Mouse (Mus musculus): ENCODE measurements around the gene Stard9. TPM values are rescaled to one million over a fixed set of nuclear protein-coding genes. Genes with fewer than 3 reads are reported as not detected.

Gene Stard9
- polyA plus RNA-seq, 1 experiment from 2014 or later, result 2.4 TPM

DNA sequence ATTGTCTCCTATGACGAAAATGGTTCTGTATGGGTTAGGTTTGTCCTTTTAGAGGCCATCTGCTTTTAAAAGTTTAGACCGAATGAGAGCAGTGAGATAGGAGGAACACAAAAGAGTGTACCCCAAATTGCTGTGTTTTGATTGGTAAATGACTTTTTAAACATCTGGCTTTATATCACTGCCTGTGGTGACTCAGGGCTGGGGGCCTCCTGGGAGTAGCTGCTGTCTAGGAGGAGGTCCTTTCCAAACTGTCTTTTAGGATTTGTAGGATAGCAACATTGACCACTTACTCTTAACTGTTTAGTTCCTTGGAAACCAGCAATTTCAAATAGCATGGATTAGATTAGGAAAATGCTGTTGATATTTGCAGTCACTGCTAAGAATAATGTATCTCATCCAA, 1.3 kb downstream of the Stard9 start:
- H3K4me3 ChIP-seq, result no peak overlapping the region
- no peak for DNase-seq (ENCODE audit: extremely low spot score, low spot score)
- 88% methylated on average over 2 of the region's 2 CpGs for WGBS
- H3K4me1 ChIP-seq, result peaks cover 8% of the 10 kb centered on the region
- H3K27ac ChIP-seq, result no peak overlapping the region
- H3K36me3 ChIP-seq (replicated peaks), result peaks cover 9% of the 10 kb centered on the region; the same call in 1 of the 2 replicates
- no peaks in the 10 kb centered on the region for H3K27me3 ChIP-seq (ENCODE audit: poor library complexity, severe bottlenecking)
- no peaks in the 10 kb centered on the region for H3K9me3 ChIP-seq

DNA sequence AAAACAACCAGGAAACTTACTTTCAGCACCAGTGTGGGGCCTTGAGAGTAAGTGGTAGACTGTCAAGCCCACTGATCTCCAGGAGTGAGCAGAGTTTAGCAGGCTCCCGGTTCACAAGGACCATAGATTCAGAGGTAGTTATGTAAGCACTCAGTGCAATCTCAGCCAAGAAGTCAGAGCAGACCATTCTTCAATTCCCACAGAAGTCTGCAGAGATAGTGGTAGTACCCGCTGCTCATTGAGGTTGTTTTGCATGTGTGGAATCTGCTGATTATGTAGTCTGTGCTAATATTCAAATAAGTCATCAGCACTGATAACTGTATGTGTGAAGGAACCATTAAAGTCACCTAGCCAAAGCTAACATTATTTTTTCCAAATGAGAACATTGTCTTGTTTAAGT, 1.7 kb downstream of the Stard9 start:
- peaks cover 8% of the 10 kb centered on the region for H3K4me1 ChIP-seq
- WGBS, result 82% methylated on average over 2 of the region's 2 CpGs
- DNase-seq (ENCODE audit: extremely low spot score, low spot score), result no peak

DNA sequence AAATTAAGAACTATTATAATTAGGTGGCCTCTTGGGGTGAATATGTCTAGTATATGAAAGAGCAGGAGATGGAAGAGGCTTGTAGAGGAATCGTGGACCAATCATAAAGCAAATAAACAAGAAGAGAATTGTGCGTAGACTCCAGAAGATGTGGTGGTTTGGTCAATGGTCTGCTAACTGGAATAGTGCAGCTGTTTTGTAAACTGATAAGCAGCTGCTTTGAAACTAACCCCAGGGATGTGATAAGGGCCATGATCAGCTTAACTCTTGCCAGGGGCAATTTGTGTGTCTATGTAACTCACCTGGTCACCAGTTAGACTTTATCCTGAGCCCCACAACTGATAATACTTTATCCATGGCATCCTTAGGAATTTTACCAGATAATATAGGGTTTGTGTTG, 2.6 kb downstream of the Stard9 start:
- DNase-seq (ENCODE audit: extremely low spot score, low spot score), result no peak
- Histone ChIP-seq H3K27ac (no peak overlapping the region), H3K36me3 (replicated peaks) (peaks cover 9% of the 10 kb centered on the region; the same call in 1 of the 2 replicates), H3K27me3 (ENCODE audit: poor library complexity, severe bottlenecking) (no peaks in the 10 kb centered on the region), H3K4me3 (no peak overlapping the region), H3K9me3 (no peaks in the 10 kb centered on the region), H3K4me1 (peaks cover 8% of the 10 kb centered on the region)
- WGBS, result 92% methylated on average over 2 of the region's 2 CpGs

More for the DNA sequence above, 1.7 kb downstream of the Stard9 start:
- no peaks in the 10 kb centered on the region for H3K9me3 ChIP-seq
- H3K27me3 ChIP-seq (ENCODE audit: poor library complexity, severe bottlenecking), result no peaks in the 10 kb centered on the region
- peaks cover 9% of the 10 kb centered on the region; the same call in 1 of the 2 replicates for H3K36me3 ChIP-seq (replicated peaks)
- no peak overlapping the region for H3K4me3 ChIP-seq
- H3K27ac ChIP-seq, result no peak overlapping the region

DNA sequence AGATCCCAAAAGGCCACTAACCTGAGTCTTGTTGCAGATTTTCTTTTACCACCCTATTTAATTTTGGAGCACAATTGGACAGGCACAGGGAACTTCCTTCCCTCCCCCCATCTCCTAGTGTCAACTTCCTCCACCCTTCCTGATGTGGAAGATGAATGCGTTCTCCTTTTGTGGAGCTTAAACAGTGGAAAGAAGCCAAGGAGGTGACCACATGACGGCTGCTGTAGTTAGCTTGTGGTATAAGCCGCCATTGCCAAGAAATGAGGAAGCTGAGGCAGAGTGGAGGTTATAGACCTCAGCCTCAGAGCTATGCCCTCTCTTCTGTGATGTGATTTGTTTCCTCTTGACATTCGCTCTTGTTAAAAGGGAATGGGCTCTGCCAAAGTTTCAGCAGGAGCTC, 3.0 kb downstream of the Stard9 start:
- H3K27me3 ChIP-seq (ENCODE audit: poor library complexity, severe bottlenecking), result no peaks in the 10 kb centered on the region
- H3K27ac ChIP-seq, result no peak overlapping the region
- H3K4me3 ChIP-seq, result no peak overlapping the region
- DNase-seq (ENCODE audit: extremely low spot score, low spot score), result no peak
- H3K9me3 ChIP-seq, result no peaks in the 10 kb centered on the region
- 94% methylated on average over 4 of the region's 4 CpGs for WGBS
- peaks cover 9% of the 10 kb centered on the region; the same call in 1 of the 2 replicates for H3K36me3 ChIP-seq (replicated peaks)
- H3K4me1 ChIP-seq, result peaks cover 8% of the 10 kb centered on the region

DNA sequence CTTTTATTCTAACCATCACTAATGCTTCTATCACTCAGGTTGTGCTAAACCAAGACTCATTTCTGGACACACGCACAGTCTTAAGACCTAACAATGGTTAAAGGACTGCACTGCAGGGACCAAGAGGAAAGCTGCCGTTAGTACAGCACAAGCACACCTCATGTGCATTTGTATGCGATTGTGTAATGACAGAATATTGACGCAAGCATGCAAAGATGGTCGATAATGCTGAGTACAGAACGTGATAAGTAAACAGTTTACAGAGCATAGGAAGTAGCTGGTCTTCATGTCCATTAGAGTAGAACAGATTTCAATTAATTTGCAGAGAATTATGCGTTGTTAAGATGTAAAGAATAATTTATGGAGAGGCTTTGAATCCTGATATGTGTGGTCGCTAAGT, 11.9 kb downstream of the Stard9 start:
- Histone ChIP-seq H3K36me3 (replicated peaks) (0 out of 2 replicates have a peak, but pooled peaks cover 2% of the 10 kb centered on the region), H3K4me3 (no peak overlapping the region), H3K27me3 (ENCODE audit: poor library complexity, severe bottlenecking) (no peaks in the 10 kb centered on the region), H3K4me1 (no peaks in the 10 kb centered on the region), H3K27ac (no peak overlapping the region), H3K9me3 (no peaks in the 10 kb centered on the region)
- WGBS, result 92% methylated on average over 8 of the region's 8 CpGs
- no peak for DNase-seq (ENCODE audit: extremely low spot score, low spot score)

DNA sequence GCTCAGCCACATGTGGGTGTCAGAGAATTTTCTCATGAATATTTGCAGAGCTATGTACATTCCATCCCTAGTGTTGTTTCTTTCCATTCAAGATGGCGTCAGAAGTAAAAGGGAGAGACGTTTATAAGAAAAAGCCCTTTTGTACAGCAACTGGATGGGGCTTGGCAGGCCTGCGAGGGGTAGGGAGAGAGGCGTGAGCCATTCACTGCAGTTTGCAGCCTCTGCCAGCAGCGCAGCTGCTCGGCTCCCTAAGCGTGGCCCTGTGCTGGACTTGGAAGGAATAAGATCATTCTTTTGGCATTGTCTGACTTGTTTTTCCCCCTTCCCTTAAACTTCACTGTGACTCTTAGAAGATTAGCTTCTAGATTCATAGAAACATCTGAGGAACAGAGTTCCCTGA, 14.9 kb downstream of the Stard9 start:
- H3K9me3 ChIP-seq, result no peaks in the 10 kb centered on the region

DNA sequence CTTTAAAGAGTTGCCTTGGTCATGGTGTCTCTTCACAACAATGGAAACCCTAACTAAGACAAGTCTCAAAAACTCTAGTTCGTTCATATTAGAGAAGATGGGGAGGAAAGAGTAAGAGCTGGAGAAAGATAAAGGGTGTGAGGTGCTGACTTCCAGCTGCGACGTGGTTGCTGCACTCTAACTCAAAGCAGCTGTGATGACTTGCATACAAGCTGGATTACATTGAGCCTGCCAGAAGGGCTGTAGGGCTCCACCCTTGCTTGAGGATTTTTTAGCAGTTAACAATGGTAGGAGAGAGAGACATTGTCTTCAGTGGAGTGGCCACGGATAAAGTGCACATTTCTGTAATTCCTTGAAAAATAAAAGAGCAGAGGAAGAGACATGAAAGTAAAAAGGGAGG, 17.9 kb downstream of the Stard9 start:
- DNase-seq (ENCODE audit: extremely low spot score, low spot score), result no peak
- Histone ChIP-seq H3K36me3 (replicated peaks) (no peaks in the 10 kb centered on the region), H3K27me3 (ENCODE audit: poor library complexity, severe bottlenecking) (no peaks in the 10 kb centered on the region), H3K27ac (no peak overlapping the region), H3K9me3 (no peaks in the 10 kb centered on the region), H3K4me1 (no peaks in the 10 kb centered on the region), H3K4me3 (no peak overlapping the region)
- 73% methylated on average over 4 of the region's 4 CpGs for WGBS

More for the DNA sequence above, 14.9 kb downstream of the Stard9 start:
- WGBS, result 87% methylated on average over 7 of the region's 7 CpGs
- Histone ChIP-seq H3K36me3 (replicated peaks) (0 out of 2 replicates have a peak, but pooled peaks cover 2% of the 10 kb centered on the region), H3K4me3 (no peak overlapping the region), H3K4me1 (no peaks in the 10 kb centered on the region), H3K27me3 (ENCODE audit: poor library complexity, severe bottlenecking) (no peaks in the 10 kb centered on the region), H3K27ac (no peak overlapping the region)
- DNase-seq (ENCODE audit: extremely low spot score, low spot score), result no peak

DNA sequence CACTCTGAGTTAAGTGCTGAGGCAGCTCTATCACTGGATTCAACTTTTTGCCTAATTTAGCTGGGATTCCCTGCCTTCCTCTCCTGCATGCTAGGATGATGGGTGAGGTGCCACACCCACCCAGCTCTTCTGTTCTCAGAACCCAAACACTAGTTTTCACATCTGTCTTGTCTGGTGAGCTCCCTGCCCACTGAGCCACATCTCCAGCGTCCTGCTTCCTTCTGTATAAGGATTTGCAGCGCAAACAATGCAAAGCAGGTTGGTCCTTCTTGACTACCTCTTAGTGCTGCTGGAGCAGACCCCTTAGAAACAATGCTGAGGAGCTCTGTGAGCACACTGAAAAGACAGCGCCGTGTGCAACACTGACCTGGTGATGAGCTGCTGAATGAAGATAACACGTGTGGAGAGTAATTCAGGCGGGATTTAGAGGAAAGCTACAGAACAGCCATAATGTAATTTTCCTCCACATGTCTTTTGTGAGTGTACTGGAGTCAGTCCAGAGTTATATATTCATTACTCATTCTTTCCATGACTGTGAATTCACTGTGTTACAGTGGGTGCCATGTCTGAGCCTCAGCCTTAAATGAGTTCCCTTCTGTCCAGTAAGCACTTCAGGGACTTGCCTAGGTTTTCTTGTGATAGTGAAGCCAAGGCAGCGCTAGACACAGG, 23.5 kb downstream of the Stard9 start:
- WGBS, result 88% methylated on average over 7 of the region's 7 CpGs
- Histone ChIP-seq H3K27me3 (ENCODE audit: poor library complexity, severe bottlenecking) (no peaks in the 10 kb centered on the region), H3K4me1 (no peaks in the 10 kb centered on the region), H3K27ac (no peak overlapping the region), H3K36me3 (replicated peaks) (no peaks in the 10 kb centered on the region), H3K4me3 (no peak overlapping the region), H3K9me3 (no peaks in the 10 kb centered on the region)
- no peak for DNase-seq (ENCODE audit: extremely low spot score, low spot score)

DNA sequence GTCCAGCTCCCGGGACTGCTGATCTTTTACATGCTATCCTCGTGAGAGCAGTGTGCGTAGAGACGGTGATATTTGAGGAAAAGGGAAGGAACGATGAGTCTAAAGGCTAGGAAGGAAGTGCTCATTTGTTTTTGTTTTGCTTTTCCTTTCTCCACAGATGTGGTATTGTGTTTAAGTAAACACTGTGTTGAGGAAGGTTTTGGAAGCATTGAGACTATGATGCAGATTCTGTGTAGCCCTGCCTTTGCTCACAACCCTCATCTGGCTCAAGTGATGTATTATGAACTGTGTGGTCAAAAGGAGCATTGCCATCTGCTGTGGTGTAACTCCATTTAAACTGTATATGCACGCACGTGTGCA, 24.0 kb downstream of the Stard9 start:
- no peak overlapping the region for H3K4me3 ChIP-seq
- no peaks in the 10 kb centered on the region for H3K36me3 ChIP-seq (replicated peaks)
- no peaks in the 10 kb centered on the region for H3K27me3 ChIP-seq (ENCODE audit: poor library complexity, severe bottlenecking)
- WGBS, result 95% methylated on average over 7 of the region's 7 CpGs
- no peak for DNase-seq (ENCODE audit: extremely low spot score, low spot score)
- no peak overlapping the region for H3K27ac ChIP-seq
- H3K9me3 ChIP-seq, result no peaks in the 10 kb centered on the region
- H3K4me1 ChIP-seq, result no peaks in the 10 kb centered on the region

DNA sequence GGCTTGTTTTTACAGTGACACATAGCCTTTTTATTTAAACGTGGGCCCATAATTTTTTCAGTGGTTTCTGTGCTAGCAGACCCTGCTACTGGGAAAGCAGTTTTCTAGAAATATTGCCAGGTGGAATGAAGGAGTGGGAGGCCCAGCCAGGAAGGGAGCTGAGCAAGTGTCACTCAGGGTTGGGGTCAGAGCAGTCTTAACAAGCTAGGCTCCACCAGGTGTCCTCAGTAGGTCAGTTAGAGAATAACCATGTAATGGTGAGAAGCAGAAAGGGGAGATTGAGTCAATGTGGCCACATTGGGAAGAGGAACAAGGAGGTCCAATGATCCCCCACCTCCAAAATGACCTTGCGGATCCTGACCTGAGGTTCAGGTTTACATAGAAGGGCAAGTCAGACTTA, 25.8 kb downstream of the Stard9 start:
- H3K27ac ChIP-seq, result no peak overlapping the region
- H3K4me1 ChIP-seq, result no peaks in the 10 kb centered on the region
- no peak for DNase-seq (ENCODE audit: extremely low spot score, low spot score)
- no peaks in the 10 kb centered on the region for H3K9me3 ChIP-seq
- 78% methylated on average over 2 of the region's 2 CpGs for WGBS
- no peaks in the 10 kb centered on the region for H3K27me3 ChIP-seq (ENCODE audit: poor library complexity, severe bottlenecking)
- no peaks in the 10 kb centered on the region for H3K36me3 ChIP-seq (replicated peaks)
- no peak overlapping the region for H3K4me3 ChIP-seq

DNA sequence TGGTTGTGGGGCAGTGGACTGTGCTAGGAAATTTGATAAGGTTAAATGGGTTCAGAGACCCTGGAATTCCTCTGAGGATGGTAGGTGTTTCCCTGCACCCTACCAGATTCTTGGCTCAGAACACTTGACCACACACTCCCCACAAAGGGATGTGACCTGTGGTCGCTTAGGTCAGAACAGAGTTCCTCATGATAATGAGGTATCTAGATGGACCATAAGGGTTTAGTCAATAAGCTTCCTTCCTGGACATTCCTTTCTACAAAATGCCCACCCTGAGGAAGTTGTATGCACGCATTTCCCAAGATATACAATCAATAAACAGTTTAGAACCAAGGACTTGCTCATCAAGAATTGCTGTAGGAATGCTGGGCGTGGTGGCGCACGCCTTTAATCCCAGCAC, 27.0 kb downstream of the Stard9 start:
- H3K27me3 ChIP-seq (ENCODE audit: poor library complexity, severe bottlenecking), result no peaks in the 10 kb centered on the region
- H3K4me1 ChIP-seq, result no peaks in the 10 kb centered on the region
- no peak for DNase-seq (ENCODE audit: extremely low spot score, low spot score)
- WGBS, result 92% methylated on average over 5 of the region's 5 CpGs
- H3K9me3 ChIP-seq, result no peaks in the 10 kb centered on the region
- no peak overlapping the region for H3K4me3 ChIP-seq
- H3K27ac ChIP-seq, result no peak overlapping the region
- no peaks in the 10 kb centered on the region for H3K36me3 ChIP-seq (replicated peaks)

DNA sequence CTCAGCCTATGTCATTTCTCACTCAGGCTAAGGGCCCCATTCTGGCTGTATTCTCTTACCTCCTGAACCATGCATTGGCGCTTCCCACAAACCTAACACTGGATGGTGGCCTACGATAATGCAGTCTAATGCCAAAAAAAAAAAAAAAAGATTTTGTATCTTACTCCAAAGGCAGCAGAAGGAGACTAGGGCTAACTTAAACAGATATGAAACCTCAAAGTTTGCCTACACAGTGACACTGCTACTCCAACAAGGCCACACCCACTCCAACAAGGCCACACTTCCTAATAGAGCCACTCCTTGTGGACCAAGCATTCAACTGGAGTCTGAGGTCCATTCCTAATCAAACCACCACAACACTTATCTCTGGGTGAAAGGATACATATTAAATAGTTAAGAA, 27.8 kb downstream of the Stard9 start:
- Histone ChIP-seq H3K4me3 (no peak overlapping the region), H3K4me1 (no peaks in the 10 kb centered on the region), H3K27me3 (ENCODE audit: poor library complexity, severe bottlenecking) (no peaks in the 10 kb centered on the region), H3K36me3 (replicated peaks) (no peaks in the 10 kb centered on the region), H3K27ac (no peak overlapping the region), H3K9me3 (no peaks in the 10 kb centered on the region)
- WGBS, result 93% methylated on average over 2 of the region's 2 CpGs
- no peak for DNase-seq (ENCODE audit: extremely low spot score, low spot score)

DNA sequence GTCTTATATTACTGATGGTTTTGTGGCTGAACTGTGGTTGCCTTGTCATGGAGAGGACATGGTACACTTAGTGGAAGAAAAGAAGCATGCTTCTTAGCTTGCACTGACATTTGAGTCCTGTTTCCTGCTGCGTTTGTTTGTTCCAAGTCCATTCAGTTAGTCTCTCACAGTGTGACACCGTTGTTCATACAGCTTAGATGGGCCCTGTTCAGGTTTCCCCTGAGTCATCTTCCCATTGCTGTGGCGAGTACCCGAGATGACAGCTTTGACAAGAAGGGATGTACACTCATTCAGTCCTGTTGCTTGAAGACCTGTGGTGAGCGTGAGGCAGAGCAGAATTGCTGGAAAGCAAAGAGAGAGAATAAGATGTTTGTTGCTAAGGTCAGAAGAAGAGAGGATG, 29.6 kb downstream of the Stard9 start:
- no peaks in the 10 kb centered on the region for H3K27me3 ChIP-seq (ENCODE audit: poor library complexity, severe bottlenecking)
- H3K36me3 ChIP-seq (replicated peaks), result no peaks in the 10 kb centered on the region
- WGBS, result 74% methylated on average over 5 of the region's 5 CpGs
- no peaks in the 10 kb centered on the region for H3K9me3 ChIP-seq
- H3K4me1 ChIP-seq, result no peaks in the 10 kb centered on the region
- H3K27ac ChIP-seq, result no peak overlapping the region
- H3K4me3 ChIP-seq, result no peak overlapping the region
- no peak for DNase-seq (ENCODE audit: extremely low spot score, low spot score)

DNA sequence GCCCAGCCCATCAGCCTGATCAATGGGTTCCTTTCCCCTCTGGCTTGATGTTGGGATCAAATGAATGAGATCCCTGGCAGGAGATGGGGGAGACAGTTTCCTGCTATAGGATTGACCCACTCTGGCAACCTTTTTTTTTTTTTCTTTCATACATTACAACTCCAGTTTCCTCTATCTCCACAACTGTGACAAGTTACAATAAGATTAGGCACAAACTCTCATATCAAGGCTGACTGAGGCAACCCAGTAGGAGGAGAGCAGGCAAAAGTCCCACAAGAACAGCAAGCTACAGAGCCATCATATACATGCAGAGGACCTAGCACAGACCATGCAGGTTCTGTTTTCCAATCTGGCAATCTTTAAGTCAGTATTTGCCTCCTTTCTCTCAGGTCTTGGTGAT, 30.4 kb downstream of the Stard9 start:
- H3K9me3 ChIP-seq, result no peaks in the 10 kb centered on the region
- no peaks in the 10 kb centered on the region for H3K27me3 ChIP-seq (ENCODE audit: poor library complexity, severe bottlenecking)
- no peaks in the 10 kb centered on the region for H3K4me1 ChIP-seq
- H3K4me3 ChIP-seq, result no peak overlapping the region
- no peaks in the 10 kb centered on the region for H3K36me3 ChIP-seq (replicated peaks)
- DNase-seq (ENCODE audit: extremely low spot score, low spot score), result no peak
- H3K27ac ChIP-seq, result no peak overlapping the region
